Mouse (Mus musculus) gastrocnemius, adult 8-10 months (tissue): ENCODE results near the gene Capn12. TPM values are rescaled to one million over a fixed set of nuclear protein-coding genes. Genes with fewer than 3 reads are reported as not detected.
A peak's percentile ranks its signal among the peaks of the same experiment; 100 is the strongest.

Source experiments
- DNase-seq, 2 experiments: peaks; one replicate each; pipeline ENCODE4 v3.0.0; 2022; ENCODE audit warnings: low spot score in 2 of 2
- total RNA-seq, 4 experiments: library from RNA; stranded (reverse); gene quantifications; 2 replicates each; pipeline ENCODE4 v1.2.4; 2022

Capn12 gene
- total RNA-seq, 4 experiments from 2014 or later, result 0.11 TPM; not detected in 3

- DNase-seq, result no peak
Measured at GRCm38 (mm10) chr7:28918540-28918939, 37.3 kb downstream of the Capn12 start.

DNA sequence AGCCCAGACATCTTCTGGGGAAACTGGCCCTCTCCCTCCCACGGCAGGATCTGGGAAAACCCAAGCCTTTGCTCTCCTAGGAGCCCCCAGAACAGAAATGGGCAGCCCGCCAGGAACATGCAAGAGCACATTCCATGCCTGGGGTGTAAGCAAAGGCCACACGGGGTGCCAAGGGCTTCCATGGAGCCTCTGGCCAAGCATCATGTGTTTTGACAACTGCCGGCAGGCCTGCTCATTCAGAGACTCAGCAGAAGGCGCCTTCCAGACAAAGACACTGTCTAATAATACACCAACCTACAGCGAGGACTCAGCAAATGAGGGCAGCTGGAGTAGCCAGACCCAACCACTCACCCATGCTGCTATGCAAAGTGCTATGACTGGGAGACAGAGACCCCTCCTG, 38.6 kb downstream of the Capn12 start:
- DNase-seq, result peak; percentile 54 to 67

- no peak for DNase-seq
Measured at GRCm38 (mm10) chr7:28921178-28921577, 40.0 kb downstream of the Capn12 start.

- DNase-seq, result no peak
Measured at GRCm38 (mm10) chr7:28921722-28922465, 40.7 kb downstream of the Capn12 start.

DNA sequence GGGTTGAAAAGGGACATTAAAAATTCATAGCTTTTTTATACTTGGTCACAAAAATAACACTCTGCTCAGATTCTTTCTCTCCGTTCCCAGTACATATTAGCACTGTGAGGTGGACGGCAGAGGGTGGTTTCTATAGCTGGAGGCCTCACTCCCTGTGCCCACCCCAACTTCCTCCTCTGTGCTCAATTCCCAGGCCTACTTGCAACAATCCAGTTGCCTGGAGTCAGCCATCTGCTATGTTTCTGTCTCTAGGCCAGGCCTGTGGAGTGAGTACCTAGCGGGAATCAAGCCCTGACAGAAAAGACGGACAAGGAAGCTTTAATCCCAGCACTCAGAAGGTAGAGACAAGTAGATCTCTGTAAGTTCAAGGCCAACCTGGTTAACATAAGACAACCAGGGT, 41.4 kb downstream of the Capn12 start:
- DNase-seq, result no peak

DNA sequence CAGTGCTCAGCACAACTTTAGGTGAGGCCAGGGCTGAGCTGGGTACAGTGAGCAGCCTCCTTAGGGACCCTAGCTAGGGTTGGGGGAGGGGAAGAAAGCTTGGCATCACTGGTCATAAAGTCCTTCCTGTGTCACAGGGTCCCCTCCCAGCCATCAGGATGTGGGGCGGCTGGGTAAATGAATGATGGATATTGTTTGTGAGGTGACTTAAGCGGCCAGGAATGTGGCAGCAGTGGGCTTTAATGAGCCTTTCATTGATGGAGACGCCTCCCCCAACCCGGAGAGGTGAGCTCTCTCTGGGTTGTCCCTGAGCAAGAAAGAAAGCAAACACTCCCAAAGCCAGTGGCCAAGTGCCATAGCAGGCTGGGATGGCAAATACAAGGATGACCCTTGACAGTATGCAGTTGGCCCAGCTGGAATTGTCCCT, 42.7 kb downstream of the Capn12 start:
- DNase-seq, result no peak

GRCm38 (mm10) chr7:28924802-28925201, 43.6 kb downstream of the Capn12 start:
- peak in 1 of 2 experiments; percentile 29 for DNase-seq

GRCm38 (mm10) chr7:28925317-28925716, 44.1 kb downstream of the Capn12 start:
- peak; percentile 66 to 74 for DNase-seq

GRCm38 (mm10) chr7:28926172-28926571, 45.0 kb downstream of the Capn12 start:
- DNase-seq, result no peak

DNA sequence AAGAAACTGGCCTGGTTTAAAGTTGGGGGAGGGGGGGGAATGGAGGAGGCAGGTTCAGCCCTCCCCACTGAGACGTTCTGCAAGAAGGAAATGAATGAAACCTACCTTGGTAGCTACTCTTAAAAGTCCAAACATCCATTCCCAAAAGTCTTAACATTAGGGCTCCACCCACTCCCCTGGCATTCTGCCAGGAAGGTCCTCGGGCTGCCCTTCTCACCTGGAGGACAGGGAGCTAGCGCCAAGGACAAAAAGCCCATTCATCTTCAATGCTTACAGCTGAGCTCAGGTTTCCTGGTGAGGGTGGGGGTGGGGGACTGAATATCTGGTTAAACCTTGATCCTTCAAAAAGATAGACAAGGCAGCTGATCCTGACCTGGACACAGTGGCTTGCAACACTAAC, 48.2 kb downstream of the Capn12 start:
- DNase-seq, result no peak

DNA sequence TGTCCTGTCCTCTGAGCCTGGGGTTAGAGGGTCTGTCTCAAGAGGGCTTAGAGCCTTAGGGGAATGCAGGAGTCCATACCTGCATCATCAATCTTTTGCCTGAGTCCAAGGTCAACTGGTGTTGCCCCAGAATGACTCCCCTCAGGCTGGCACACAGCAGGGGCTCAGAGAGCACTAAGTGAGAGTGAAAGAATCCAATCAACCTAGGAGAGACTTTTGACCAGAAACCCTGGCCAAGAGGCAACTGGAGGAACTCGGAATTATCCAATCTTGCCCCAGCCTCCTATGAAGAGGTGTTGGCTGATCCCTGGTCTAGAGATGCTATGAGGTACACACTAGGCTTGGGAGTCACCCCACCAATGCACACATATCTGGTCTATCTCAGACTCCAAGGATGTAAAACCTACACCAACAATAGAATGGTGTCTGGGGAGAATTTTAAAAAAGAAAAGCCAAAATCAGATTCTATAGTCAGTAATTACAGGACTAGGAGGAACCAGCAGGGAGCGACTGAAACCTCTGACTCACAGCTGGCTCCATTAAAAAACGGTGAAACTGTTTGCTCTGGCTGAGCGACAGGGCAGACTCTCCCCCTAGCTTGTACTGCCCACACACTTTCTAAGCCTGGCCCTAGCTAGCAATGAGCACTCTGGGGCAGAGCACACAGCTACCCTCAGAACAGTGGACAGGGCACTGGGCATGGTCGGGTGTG, 49.3 kb downstream of the Capn12 start:
- no peak for DNase-seq

- DNase-seq, result no peak
Measured at GRCm38 (mm10) chr7:28931032-28931694, 49.9 kb downstream of the Capn12 start.

DNA sequence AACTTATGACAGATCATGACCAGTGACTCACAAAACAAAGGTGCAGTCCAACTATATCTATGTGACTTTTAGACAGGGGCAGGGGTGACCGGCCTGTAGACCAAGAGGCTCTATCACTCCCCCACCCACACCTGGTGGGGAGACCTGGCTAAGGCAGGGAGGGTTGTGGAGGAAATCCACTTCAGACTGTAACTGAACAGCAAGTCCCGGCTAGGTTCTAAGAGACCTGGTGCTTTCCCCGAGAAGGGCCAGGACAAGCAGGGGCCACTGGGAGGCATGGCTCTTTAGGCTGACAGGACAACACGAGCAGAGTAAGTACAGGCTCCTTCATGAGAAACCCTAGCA, 50.4 kb downstream of the Capn12 start:
- no peak for DNase-seq

DNA sequence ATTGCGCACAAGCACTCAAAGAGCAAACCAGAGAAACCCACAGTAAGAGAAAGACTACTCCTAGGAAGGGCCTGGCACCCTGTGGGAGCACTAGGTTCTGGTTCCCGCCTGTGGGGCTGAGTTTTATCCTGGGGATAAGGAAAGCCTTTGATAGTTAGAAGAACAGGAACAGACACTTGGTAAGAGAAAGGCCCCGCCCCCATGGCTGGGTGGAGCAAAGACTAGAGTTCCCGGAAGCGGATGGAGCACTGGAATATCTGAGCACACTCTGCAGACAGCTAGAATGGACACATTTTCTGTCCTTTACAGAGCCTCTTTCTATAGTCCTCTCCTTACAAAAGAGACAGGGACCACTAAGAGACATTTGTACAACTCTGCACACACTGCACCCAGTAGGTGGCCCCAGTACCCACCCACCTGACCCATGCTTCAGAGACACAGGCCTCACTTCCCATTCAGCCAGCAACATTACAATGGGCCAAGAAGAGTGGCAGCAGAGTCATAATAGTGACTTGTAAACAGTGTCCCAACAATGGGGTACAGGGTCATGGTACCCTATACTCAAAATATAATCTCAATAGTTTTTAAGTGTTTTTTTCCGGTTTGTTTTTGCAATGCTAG, 51.3 kb downstream of the Capn12 start:
- DNase-seq, result no peak

GRCm38 (mm10) chr7:28933825-28934224, 52.6 kb downstream of the Capn12 start:
- DNase-seq, result no peak

DNA sequence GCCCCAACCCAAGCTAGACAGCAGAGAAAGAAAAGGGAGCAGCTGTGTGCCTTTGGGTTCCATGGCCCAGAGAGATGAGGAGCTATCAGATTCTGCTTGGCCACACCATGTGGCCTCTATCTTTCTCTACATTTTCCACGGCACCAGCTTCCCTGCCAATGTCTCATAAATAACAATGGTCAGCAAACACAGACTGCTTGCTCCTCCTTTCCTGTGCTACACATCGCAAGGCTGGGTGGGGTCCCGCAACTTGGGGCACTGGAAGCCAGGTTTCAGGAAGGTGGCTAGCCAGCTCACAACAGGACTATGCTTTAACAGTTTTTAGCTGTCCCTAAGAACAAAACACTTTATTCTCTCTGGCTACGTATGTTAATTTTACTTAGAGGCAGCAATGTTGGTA, 55.6 kb downstream of the Capn12 start:
- DNase-seq, result no peak

GRCm38 (mm10) chr7:28938654-28939053, 57.4 kb downstream of the Capn12 start:
- DNase-seq, result no peak

DNA sequence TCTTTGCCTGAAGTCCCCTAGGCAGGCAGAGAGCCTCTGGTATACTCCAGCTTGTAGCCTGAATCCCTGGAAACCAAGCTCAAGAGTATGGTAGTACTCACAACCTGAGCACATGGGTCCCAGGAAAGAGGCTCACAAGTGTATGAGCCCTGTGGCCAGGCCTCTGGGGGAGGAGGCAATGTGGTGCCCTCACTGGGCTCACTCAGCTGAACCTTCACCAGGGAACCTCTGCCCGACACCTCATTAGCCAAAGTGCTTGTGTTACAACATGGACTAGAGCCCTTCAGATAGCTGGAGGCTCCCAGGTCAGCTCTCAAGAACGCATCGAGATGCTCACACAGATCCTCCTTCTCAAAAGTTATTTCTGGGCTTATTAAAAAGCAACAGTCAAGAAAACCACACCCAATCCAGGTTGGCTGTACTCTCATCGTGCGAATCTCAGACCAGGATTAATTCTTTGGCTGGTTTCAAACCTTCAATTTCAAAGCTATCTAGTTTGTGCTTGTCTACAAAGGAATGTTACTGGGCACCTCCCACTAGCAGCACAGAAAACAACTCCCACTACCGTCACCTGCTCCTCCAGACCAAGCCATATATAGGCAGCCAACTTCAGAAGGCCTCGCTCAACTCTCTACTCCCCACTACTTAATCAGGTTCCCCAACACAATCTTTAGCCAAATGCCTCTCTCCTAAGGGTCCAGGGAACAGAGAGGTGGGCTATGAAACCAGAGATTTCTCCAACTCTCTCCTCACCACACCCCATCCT, 58.4 kb downstream of the Capn12 start:
- DNase-seq, result no peak

DNA sequence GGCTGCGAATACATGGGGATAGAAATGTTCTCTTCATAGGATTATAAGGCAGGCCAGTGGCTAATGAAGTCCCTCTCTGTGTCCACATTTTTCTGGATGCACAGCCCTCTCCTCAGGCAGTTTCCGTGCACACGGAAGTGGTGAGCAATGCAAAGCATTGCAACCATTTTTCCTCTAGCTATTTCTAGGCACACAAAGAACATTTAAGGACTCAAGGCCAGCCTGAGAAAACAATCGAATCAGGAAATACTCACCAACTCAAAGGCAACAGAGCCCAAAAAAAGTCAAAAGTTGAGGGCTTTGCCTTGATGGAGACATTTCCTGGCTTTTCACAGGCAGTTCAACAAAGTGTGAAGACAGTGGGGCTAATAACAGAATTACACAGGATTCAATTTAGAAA, 59.9 kb downstream of the Capn12 start:
- DNase-seq, result no peak

GRCm38 (mm10) chr7:28941542-28941941, 60.3 kb downstream of the Capn12 start:
- DNase-seq, result no peak
